Mouse (Mus musculus): Measurements from ENCODE around the gene Gm2663. TPM values are rescaled to one million over a fixed set of nuclear protein-coding genes. Genes with fewer than 3 reads are reported as not detected.
"Not testable (repeated sequence)": the region's sequence is repeated elsewhere in the genome, so short reads cannot be mapped to it uniquely, and the experiment has no call there.

The Gm2663 gene
- polyA plus RNA-seq, 1 experiment: not detected

DNA sequence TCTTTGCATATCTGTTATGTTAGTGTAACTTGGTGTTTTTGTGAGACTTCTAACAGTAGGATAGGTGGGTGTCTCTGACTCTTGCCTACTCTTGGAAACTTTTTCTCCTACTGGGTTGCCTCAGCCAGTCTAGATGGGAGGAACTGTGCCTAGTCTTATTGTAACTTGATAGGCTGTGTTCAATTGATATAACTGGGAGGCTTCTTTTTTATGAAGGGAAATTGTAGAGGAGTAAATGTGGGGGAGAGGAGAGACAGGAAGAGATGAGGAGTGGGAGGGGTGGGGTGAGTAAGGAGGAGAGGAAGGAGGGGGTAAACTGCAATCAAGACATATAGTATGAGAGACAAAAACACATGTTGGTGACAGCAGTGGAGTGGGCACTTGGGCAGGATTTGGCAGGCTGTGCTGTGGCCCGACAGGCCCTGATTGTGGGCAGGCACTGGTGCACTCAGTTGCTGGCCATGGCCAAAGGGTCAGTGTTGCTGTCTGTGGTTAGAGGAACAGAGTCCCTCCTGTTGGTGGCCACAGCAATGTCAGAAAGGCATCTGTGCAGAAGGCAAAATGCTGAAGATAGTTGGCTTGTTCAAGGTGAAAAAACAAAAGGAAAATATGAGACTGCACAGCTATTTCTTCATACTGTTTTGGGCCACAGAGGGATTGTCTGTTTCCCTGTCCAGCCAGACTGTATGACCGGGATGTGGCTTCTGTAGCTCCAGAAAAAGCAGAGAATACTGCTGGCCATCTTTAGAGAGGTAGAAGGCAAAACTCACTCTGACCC, 26.8 kb upstream of the Gm2663 start:
- H3K9me3 ChIP-seq (replicated peaks; ENCODE audit: control insufficient read depth, insufficient read depth, low read length, poor library complexity, severe bottlenecking): no peaks in the 10 kb centered on the region
- no peak overlapping the region for H3K4me3 ChIP-seq (ENCODE audit: low read depth, low read length)
- H3K4me1 ChIP-seq (ENCODE audit: control insufficient read depth, insufficient read depth, low read length): peaks cover 4% of the 10 kb centered on the region
- H3K36me3 ChIP-seq (ENCODE audit: control insufficient read depth, insufficient read depth, low read length, poor library complexity, severe bottlenecking): no peaks in the 10 kb centered on the region
- no peaks in the 10 kb centered on the region for H3K27me3 ChIP-seq (ENCODE audit: control insufficient read depth, insufficient read depth, low read length, poor library complexity, severe bottlenecking)
- TF ChIP-seq POLR2A (IDR thresholded peaks at IDR 0.05; ENCODE audit: insufficient read depth, low read length) (no peak), EP300 (IDR thresholded peaks at IDR 0.05; ENCODE audit: insufficient read depth, low read depth, low read length) (no peak), CTCF (IDR thresholded peaks at IDR 0.05; ENCODE audit: low read depth, low read length) (no peak)
- no peak overlapping the region for H3K27ac ChIP-seq (ENCODE audit: insufficient read depth, low read length)
- no peak overlapping the region for H3K9ac ChIP-seq (ENCODE audit: low read depth, poor library complexity, severe bottlenecking)

DNA sequence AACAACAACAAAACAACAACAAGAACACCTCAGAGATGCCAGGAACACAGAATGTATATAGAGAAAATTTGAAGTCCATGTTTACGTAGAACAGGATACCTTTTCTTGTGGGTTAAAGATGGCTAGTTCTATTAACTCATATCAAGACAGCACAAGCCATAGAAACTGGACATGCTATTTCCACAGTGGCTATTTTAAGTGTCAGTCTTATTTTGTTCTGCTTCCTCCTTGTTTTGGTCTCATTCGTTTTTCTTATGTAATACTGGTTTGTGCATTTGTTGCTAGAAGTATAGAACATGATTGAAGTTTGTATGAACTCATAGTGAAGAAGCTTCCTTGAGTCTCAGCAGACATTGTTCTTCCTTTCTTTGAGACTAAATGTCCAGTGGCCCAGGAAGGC, 19.9 kb upstream of the Gm2663 start:
- H3K4me1 ChIP-seq (ENCODE audit: control insufficient read depth, insufficient read depth, low read length): no peaks in the 10 kb centered on the region
- no peak for TF ChIP-seq POLR2A (IDR thresholded peaks at IDR 0.05; ENCODE audit: insufficient read depth, low read length)
- no peak for TF ChIP-seq EP300 (IDR thresholded peaks at IDR 0.05; ENCODE audit: insufficient read depth, low read depth, low read length)
- no peak for TF ChIP-seq CTCF (IDR thresholded peaks at IDR 0.05; ENCODE audit: low read depth, low read length)

DNA sequence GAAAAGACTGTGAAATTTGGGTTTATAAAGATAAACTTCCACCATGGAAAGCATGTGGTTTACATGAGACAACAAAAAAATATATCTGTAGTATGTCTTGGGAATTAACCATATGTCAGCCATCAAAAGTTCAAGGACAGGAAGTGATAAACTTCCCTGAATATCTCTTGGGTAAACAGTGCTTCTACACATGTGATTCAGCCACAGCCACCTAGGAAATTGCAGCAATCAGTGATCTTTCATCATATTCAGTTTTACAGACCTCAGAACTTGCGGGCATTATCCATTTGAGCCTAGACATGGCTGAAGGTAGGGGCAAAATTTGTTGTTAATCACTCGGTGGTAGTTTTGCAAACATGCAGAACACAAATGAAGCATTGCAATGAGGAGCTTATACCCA, 19.4 kb upstream of the Gm2663 start:
- no peak overlapping the region for H3K9ac ChIP-seq (ENCODE audit: low read depth, poor library complexity, severe bottlenecking)
- no peak for TF ChIP-seq POLR2A (IDR thresholded peaks at IDR 0.05; ENCODE audit: insufficient read depth, low read length)
- no peak for TF ChIP-seq CTCF (IDR thresholded peaks at IDR 0.05; ENCODE audit: low read depth, low read length)
- no peak for TF ChIP-seq EP300 (IDR thresholded peaks at IDR 0.05; ENCODE audit: insufficient read depth, low read depth, low read length)
- no peaks in the 10 kb centered on the region for H3K4me1 ChIP-seq (ENCODE audit: control insufficient read depth, insufficient read depth, low read length)
- no peaks in the 10 kb centered on the region for H3K9me3 ChIP-seq (replicated peaks; ENCODE audit: control insufficient read depth, insufficient read depth, low read length, poor library complexity, severe bottlenecking)
- H3K4me3 ChIP-seq (ENCODE audit: low read depth, low read length): no peak overlapping the region
- no peak overlapping the region for H3K27ac ChIP-seq (ENCODE audit: insufficient read depth, low read length)
- no peaks in the 10 kb centered on the region for H3K36me3 ChIP-seq (ENCODE audit: control insufficient read depth, insufficient read depth, low read length, poor library complexity, severe bottlenecking)
- H3K27me3 ChIP-seq (ENCODE audit: control insufficient read depth, insufficient read depth, low read length, poor library complexity, severe bottlenecking): no peaks in the 10 kb centered on the region

More for the DNA sequence above, 19.9 kb upstream of the Gm2663 start:
- H3K36me3 ChIP-seq (ENCODE audit: control insufficient read depth, insufficient read depth, low read length, poor library complexity, severe bottlenecking): no peaks in the 10 kb centered on the region
- H3K9ac ChIP-seq (ENCODE audit: low read depth, poor library complexity, severe bottlenecking): no peak overlapping the region
- H3K4me3 ChIP-seq (ENCODE audit: low read depth, low read length): no peak overlapping the region
- no peaks in the 10 kb centered on the region for H3K27me3 ChIP-seq (ENCODE audit: control insufficient read depth, insufficient read depth, low read length, poor library complexity, severe bottlenecking)
- H3K9me3 ChIP-seq (replicated peaks; ENCODE audit: control insufficient read depth, insufficient read depth, low read length, poor library complexity, severe bottlenecking): no peaks in the 10 kb centered on the region
- H3K27ac ChIP-seq (ENCODE audit: insufficient read depth, low read length): no peak overlapping the region

DNA sequence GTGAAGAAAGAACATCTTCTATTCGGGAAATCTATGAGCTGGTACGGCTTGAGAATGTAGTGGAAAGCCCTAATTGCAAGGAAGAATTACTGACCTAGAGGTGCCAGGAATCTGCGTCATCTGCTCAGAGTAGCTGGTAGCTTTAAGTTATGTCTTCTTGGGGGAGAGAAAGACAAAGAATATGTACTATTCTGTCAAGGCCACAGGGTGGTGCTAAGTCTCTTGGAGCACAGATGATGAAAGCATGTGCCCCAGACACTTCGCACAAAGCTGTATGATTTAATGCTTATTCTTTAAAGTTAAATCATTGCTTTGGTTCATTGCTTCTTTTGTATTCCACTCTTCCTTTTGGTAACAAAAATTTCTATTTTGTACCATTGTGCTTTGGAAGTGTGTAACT, 15.8 kb upstream of the Gm2663 start:
- H3K27me3 ChIP-seq (ENCODE audit: control insufficient read depth, insufficient read depth, low read length, poor library complexity, severe bottlenecking): no peaks in the 10 kb centered on the region
- H3K4me1 ChIP-seq (ENCODE audit: control insufficient read depth, insufficient read depth, low read length): no peaks in the 10 kb centered on the region
- H3K4me3 ChIP-seq (ENCODE audit: low read depth, low read length): no peak overlapping the region
- no peak overlapping the region for H3K9ac ChIP-seq (ENCODE audit: low read depth, poor library complexity, severe bottlenecking)
- H3K36me3 ChIP-seq (ENCODE audit: control insufficient read depth, insufficient read depth, low read length, poor library complexity, severe bottlenecking): no peaks in the 10 kb centered on the region
- no peak overlapping the region for H3K27ac ChIP-seq (ENCODE audit: insufficient read depth, low read length)
- no peak for TF ChIP-seq EP300 (IDR thresholded peaks at IDR 0.05; ENCODE audit: insufficient read depth, low read depth, low read length)
- TF ChIP-seq CTCF (IDR thresholded peaks at IDR 0.05; ENCODE audit: low read depth, low read length): no peak
- TF ChIP-seq POLR2A (IDR thresholded peaks at IDR 0.05; ENCODE audit: insufficient read depth, low read length): no peak
- H3K9me3 ChIP-seq (replicated peaks; ENCODE audit: control insufficient read depth, insufficient read depth, low read length, poor library complexity, severe bottlenecking): no peaks in the 10 kb centered on the region

DNA sequence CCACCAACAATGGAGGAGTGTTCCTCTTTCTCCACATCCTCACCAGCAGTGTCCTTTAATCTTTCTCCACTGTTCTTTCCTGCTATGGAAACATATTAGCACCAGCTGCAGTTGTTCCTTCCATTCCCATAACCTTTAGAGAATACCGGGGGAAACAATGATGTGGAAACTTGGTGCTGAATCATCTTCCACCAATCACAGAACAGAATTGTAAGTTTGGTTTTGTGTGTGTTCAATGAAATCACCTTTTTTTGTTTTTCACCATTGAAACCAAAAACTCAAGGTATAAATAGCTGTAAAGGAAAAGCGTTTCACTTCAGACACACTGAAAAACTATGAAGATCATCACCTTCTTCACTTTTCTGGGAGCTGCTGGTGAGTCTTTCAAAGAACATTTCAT, 34.8 kb downstream of the Gm2663 start, which contains the start of gene 1810009J06Rik:
Gene 1810009J06Rik (plus strand): TSS at position 301 of the 400 bp plus-strand sequence.
- not testable (repeated sequence) for H3K27me3 ChIP-seq (ENCODE audit: control insufficient read depth, insufficient read depth, low read length, poor library complexity, severe bottlenecking); H3K27ac ChIP-seq (ENCODE audit: insufficient read depth, low read length); H3K4me3 ChIP-seq (ENCODE audit: low read depth, low read length); H3K9ac ChIP-seq (ENCODE audit: low read depth, poor library complexity, severe bottlenecking); H3K9me3 ChIP-seq (replicated peaks; ENCODE audit: control insufficient read depth, insufficient read depth, low read length, poor library complexity, severe bottlenecking); H3K4me1 ChIP-seq (ENCODE audit: control insufficient read depth, insufficient read depth, low read length); H3K36me3 ChIP-seq (ENCODE audit: control insufficient read depth, insufficient read depth, low read length, poor library complexity, severe bottlenecking)

DNA sequence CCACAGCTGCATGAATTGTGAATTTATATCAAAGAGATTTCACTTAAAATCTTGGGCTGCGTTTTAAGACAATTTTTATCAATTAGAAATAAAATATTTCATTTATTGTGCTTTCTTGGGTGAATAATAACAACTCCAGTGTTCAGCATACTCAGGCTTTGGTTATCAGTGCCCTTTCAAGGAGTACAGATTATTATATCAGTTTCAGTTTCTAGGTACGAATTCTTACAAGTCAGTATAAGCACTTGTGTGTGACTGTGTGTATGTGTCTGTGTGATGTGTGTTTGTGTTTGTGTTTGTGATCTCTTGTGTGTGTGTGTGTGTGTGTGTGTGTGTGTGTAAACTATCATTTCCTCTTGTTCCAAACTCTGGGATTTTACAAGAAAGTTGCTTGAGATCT, 45.6 kb downstream of the Gm2663 start:
- TF ChIP-seq EP300 (IDR thresholded peaks at IDR 0.05; ENCODE audit: insufficient read depth, low read depth, low read length) (no peak), POLR2A (IDR thresholded peaks at IDR 0.05; ENCODE audit: insufficient read depth, low read length) (no peak), CTCF (IDR thresholded peaks at IDR 0.05; ENCODE audit: low read depth, low read length) (no peak)
- Histone ChIP-seq H3K27me3 (ENCODE audit: control insufficient read depth, insufficient read depth, low read length, poor library complexity, severe bottlenecking) (no peaks in the 10 kb centered on the region), H3K4me1 (ENCODE audit: control insufficient read depth, insufficient read depth, low read length) (no peaks in the 10 kb centered on the region), H3K36me3 (ENCODE audit: control insufficient read depth, insufficient read depth, low read length, poor library complexity, severe bottlenecking) (no peaks in the 10 kb centered on the region), H3K9me3 (replicated peaks; ENCODE audit: control insufficient read depth, insufficient read depth, low read length, poor library complexity, severe bottlenecking) (no peaks in the 10 kb centered on the region), H3K27ac (ENCODE audit: insufficient read depth, low read length) (no peak overlapping the region), H3K9ac (ENCODE audit: low read depth, poor library complexity, severe bottlenecking) (no peak overlapping the region), H3K4me3 (ENCODE audit: low read depth, low read length) (no peak overlapping the region)
